Mouse (Mus musculus): Measurements from ENCODE around the gene Ciapin1.
A peak's percentile ranks its signal among the peaks of the same experiment; 100 is the strongest.

The Ciapin1 gene

GRCm38 (mm10) chr8:94837662-94838574 is at the start of gene Ciapin1, which contains the start of gene Coq9:
TSS of gene Ciapin1 (minus strand) at chr8:94838358.
TSS of gene Coq9 (plus strand) at chr8:94838321.
- DNase-seq (ENCODE audit: low spot score in 2 of 2), result peak; percentile 91 to 95

- no peak for DNase-seq (ENCODE audit: low spot score in 2 of 2)
These were observed 42.6 kb upstream of the Ciapin1 start for GRCm38 (mm10) chr8:94880742-94881141.

- DNase-seq (ENCODE audit: low spot score in 2 of 2), result no peak
These were observed 38.7 kb upstream of the Ciapin1 start for GRCm38 (mm10) chr8:94876820-94877219.

- DNase-seq (ENCODE audit: low spot score in 2 of 2), result peak; percentile 88 to 91
These were observed 38.1 kb upstream of the Ciapin1 start, which contains the start of gene Dok4 for GRCm38 (mm10) chr8:94876197-94876730. TSS of gene Dok4 (minus strand) at chr8:94876330.

- no peak for DNase-seq (ENCODE audit: low spot score in 2 of 2)
These were observed 37.7 kb upstream of the Ciapin1 start for GRCm38 (mm10) chr8:94875871-94876150.

- peak in 1 of 2 experiments; percentile 25 for DNase-seq (ENCODE audit: low spot score in 2 of 2)
These were observed 37.1 kb upstream of the Ciapin1 start for GRCm38 (mm10) chr8:94875096-94875870.

GRCm38 (mm10) chr8:94874358-94874757 is 36.2 kb upstream of the Ciapin1 start:
- peak; percentile 49 to 67 for DNase-seq (ENCODE audit: low spot score in 2 of 2)

- no peak for DNase-seq (ENCODE audit: low spot score in 2 of 2)
These were observed 34.4 kb upstream of the Ciapin1 start for GRCm38 (mm10) chr8:94872576-94872975.

GRCm38 (mm10) chr8:94872156-94872555 is 34.0 kb upstream of the Ciapin1 start:
- no peak for DNase-seq (ENCODE audit: low spot score in 2 of 2)

GRCm38 (mm10) chr8:94871108-94871894 is 33.1 kb upstream of the Ciapin1 start:
- DNase-seq (ENCODE audit: low spot score in 2 of 2), result peak; percentile 35 to 67

GRCm38 (mm10) chr8:94870474-94871107 is 32.4 kb upstream of the Ciapin1 start:
- DNase-seq (ENCODE audit: low spot score in 2 of 2), result no peak

- no peak for DNase-seq (ENCODE audit: low spot score in 2 of 2)
These were observed 31.8 kb upstream of the Ciapin1 start for GRCm38 (mm10) chr8:94870003-94870402.

- no peak for DNase-seq (ENCODE audit: low spot score in 2 of 2)
These were observed 31.0 kb upstream of the Ciapin1 start for GRCm38 (mm10) chr8:94869146-94869545.

GRCm38 (mm10) chr8:94866921-94867320 is 28.8 kb upstream of the Ciapin1 start:
- no peak for DNase-seq (ENCODE audit: low spot score in 2 of 2)

- DNase-seq (ENCODE audit: low spot score in 2 of 2), result no peak
These were observed 27.1 kb upstream of the Ciapin1 start for GRCm38 (mm10) chr8:94865292-94865691.

GRCm38 (mm10) chr8:94863897-94864673 is 25.9 kb upstream of the Ciapin1 start:
- DNase-seq (ENCODE audit: low spot score in 2 of 2), result no peak

GRCm38 (mm10) chr8:94862487-94863220 is 24.5 kb upstream of the Ciapin1 start:
- DNase-seq (ENCODE audit: low spot score in 2 of 2), result no peak

GRCm38 (mm10) chr8:94861352-94861910 is 23.3 kb upstream of the Ciapin1 start:
- DNase-seq (ENCODE audit: low spot score in 2 of 2), result peak in 1 of 2 experiments; percentile 61
